Mouse (Mus musculus) embryo, embryonic 10 days (tissue): ENCODE measurements around the gene Ggt1.

ENCODE experiments used
- DNase-seq: peaks from one replicate; pipeline ENCODE4 v3.0.0-alpha.2; 2015; ENCODE audit warnings: low spot score

Ggt1 gene

DNA sequence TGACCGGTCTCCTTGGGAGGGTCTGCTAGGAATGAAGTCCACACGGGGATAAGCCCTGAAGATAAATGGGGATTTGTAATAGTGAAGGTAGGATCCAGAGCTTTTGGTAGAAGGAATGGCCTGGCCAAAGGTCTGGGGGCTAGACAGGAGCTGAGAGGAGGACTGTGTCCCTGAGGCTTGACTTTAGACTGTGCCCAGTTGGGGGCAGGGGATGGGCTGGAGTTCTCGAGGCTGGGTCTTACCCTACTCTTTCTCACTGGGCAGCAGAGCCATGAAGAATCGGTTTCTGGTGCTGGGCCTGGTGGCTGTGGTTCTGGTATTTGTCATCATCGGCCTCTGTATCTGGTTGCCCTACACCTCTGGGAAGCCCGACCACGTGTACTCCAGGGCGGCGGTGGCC, 12.6 kb downstream of the Ggt1 start:
- no peak for DNase-seq

DNA sequence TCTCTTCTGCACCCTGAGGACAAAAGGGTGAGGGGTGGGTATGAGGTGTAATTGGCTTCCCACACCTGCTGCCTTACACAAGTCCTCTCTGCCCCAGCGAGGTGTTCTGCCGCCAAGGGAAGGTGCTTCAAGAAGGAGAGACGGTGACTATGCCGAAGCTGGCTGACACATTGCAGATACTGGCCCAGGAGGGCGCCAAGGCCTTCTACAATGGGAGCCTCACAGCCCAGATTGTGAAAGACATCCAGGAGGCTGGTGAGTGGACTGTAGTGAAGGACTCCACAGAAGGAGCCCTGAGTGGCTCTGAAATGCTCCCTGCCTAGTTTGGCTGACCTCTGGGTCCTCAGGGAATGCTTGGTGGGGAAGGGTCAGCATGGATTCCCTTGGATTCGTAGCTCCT, 17.7 kb downstream of the Ggt1 start:
- no peak for DNase-seq

DNA sequence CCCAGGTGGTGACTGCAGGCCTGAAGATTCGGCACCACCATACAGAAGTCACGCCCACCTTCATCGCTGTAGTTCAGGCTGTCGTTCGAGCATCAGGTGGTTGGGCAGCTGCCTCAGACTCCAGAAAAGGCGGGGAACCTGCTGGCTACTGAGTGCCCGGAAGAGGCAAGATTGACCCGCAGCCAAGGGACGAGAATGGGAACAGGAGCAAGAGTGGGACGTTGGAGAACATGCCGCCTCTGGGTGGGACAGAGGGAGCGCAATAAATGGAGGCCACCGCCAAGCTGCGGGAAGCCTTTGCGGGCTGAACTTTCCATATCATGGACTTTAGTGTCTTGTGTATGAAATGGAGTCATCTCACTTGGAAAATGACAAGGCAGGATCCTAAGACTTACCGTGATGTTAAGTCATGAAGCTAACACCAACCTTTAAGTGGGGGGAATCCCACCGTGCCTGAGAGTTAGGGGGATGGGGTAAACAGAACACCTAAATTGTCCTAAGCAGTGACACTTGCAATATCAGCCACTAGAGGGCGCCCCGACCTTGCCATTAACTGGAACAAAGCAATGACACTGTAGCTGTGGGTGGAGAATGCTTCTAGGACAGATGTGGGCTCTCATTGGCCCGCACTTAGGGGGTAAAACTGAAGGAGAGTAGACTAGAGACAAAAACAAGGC, 24.6 kb downstream of the Ggt1 start:
- DNase-seq = peak; percentile 95

DNA sequence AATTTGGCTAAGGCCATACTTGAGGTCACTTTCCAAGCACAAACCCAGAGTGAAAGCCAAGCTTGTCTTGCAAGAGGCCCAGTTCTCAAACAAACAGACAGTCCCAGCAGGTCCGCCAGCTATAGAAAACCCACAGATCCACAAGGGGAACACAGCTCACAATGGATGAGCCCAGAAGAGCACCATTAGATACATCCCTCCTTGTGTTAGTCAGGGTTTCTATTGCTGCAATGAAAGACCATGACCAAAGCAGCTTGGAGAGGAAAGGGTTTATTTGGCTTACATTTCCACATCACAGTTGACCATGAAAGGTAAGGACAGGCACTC, 25.1 kb downstream of the Ggt1 start:
- no peak for DNase-seq

DNA sequence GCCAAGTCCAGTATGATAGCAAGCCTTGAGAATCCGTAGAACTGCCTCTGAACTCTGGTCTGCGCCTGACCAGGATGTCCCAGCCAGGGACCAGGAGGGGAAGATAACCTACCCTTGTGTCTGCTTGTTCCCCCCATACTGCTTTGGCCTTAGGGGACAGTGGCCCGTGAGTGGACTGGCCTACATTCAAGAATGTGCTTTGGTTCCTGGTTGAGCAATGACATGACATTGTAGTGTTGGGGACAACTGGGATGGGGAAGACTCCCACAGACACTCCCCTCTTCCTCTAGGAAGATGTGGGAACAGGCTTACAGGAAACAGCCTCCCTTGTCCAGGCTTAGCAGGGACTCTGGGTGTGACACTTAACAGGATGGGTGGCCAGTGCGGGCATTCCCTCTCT, 26.4 kb downstream of the Ggt1 start:
- DNase-seq = no peak

DNA sequence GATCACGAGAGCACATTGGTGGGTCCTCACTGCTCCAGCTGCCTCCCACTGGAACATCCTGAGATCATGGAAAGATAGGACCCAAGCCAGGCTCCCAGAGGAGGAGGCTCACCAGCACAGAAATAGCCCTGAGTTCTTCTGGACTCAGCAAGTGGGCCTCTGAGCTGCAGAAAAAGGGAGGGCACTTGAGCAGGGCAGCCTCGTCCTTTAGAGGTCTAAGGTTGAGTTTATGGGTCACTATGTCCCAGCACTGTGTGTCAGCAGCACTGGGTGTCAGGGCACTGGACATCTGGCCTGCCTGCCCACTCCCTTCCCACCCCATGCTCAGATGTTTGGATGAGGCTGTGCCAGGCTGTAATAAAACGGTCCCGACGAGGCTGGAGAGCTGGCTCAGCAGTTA, 26.9 kb downstream of the Ggt1 start:
- DNase-seq = no peak

DNA sequence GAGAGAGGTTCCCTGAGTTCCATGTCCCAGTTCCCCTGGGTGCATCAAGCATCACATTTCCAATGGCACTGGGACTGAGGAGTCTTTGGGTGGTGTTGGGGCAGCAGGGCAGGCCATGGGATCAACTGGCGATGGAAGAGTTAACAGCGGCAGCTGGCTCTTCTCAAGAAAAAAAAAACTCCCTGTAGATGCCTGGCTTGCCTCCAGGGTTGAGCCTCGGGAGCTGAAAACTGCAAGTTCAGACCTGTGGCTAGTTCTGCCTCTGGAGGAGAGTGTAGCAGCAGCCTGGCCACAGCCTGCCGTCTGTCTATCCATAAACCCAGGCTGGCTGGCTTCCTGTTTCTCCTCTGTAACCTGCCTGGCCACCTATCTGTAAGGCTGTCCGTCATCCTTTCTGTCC, 27.7 kb downstream of the Ggt1 start, which contains the start of gene Ggt5:
TSS of gene Ggt5 (plus strand) at position 212 of the 400 bp plus-strand sequence.
- peak; percentile 27 for DNase-seq

DNA sequence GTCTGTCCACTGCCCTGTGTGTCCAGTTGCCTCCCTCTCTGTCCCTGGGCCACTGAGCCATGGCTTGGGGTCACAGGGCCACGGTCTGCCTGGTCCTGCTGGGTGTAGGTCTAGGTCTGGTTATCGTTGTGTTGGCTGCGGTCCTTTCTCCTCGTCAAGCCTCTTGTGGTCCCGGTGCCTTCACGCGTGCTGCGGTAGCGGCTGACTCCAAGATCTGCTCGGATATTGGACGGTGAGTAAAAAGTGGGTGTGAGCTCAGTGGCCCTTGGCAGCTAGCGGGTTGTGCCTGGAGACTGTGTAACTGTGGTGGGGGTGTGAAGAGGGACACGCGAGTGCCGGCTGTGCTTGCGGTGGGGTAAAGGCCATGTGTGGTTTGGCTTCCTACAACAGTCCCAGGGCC, 28.2 kb downstream of the Ggt1 start:
- no peak for DNase-seq

DNA sequence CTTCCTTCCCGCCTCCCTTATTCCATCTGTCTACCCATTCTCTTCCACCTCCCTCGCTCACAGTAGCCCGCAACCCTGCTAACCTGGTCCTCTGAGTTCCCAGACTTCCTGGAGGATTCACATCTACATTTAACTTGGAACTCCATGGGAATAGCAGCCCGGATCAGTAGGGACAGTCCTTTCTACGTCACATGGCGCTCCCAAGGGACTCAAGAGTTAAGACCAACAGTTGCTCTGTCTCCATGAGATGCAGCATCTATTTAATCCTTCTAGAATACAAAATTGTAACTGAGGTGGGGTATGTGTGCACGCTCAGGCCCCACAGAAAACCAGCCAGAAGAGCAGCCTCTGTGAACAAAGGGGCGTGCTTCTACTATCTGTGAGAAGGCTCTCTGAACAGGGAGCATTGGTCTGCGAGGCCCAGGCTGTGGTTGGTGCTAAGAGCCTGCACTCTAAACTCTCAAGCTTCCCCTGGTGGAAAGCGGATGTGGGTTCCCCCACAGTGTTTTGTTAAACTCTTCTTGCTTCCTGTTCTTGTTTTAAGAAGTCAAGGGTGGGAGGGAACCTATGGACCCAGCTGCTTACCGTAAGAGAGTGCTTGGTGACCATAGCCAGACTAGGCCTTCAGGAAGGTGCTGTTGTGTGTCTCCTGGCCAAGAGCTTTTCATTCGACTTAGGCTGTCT, 29.9 kb downstream of the Ggt1 start:
- no peak for DNase-seq

DNA sequence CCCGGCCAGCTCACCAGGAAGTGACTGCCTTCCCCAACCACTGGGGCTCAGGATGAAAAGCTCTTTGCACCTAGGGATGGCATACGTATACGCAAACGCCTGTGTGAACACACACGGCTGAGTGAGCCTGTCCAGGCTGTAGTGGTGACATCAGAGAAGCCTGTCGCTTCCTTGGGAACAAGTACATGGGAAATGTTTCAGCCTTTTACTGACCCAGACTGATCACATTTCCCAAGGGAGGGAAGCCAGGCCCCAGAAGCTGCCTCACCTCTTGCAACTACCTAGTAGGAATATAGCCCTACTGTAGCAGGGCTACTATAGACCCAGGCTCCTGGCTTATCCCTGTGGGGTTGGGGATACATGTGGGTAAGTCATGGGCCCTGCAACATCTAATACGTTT, 31.2 kb downstream of the Ggt1 start:
- no peak for DNase-seq

DNA sequence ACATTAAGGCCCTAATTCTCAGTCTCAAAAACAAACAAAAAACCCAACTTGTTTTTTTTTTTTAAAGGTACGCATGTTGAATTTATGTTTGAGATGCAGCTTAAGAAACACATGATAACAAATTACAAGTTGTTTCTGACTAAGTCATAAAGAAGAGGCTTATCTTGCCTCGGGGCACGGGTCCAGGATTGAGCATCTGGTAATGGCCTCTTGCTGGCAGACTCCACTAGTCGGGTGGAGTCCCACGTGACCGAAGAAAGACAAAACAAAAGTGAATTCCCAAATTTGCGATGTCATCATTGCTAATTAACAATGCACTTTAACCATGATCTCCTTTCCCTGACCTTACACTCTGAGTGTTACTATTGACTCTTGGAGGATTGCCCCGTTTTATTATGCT, 34.6 kb downstream of the Ggt1 start:
- DNase-seq = no peak

DNA sequence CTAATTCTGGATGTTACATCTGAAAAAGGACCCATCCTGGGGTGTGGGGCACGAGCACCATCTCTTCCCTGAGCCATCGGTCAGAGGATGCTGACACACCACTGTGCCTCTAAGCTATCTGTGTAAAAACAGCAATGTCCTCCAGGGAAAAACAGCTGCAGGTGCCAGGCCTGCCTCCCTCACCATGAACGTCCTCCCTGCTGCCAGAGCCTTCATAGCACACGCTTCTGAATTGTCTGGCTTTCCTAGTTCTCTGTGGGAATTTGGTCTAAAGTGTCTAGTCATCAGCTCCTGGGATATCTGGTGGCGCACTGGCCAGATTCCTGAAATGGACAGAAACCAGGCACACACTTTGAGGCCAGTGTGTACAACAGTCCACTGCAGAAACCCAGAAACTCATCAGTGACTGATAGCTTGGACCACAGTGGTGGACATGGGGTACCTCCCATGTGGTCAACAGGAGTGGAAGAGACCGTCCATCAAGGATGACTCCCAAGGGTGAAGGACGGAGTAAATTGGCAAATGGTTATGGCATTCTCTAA, 38.9 kb downstream of the Ggt1 start:
- DNase-seq = no peak

DNA sequence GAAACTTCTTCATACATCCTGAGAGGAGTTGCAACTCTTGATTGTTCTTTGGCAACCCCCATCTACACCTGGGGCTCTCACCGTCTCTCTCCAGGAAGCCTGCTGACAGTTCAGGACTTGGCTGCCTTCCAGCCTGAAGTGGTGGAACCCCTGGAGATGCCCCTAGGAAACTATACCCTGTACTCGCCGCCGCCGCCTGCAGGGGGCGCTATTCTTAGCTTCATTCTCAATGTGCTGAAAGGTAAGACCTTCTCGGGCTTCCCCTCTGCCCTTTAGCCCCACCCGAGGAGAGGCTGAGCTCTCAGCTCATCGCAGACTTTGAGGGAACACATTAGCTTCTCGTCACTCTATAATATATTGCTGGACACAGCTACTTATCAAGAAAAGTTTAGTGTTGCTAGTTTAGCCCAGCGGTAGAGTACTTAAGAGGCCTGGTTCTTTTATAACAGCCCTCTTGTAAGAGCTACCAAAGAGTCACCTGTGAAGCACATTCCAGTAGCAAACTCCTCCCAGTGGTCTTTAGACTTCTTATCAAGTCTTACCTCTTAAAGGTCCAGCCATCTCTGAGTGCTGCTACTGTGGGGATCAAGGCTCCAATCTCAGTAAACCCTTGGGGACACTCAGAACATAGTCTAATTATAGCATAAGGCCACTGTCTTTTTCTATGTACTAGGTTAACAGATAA, 43.9 kb downstream of the Ggt1 start:
- DNase-seq = no peak

DNA sequence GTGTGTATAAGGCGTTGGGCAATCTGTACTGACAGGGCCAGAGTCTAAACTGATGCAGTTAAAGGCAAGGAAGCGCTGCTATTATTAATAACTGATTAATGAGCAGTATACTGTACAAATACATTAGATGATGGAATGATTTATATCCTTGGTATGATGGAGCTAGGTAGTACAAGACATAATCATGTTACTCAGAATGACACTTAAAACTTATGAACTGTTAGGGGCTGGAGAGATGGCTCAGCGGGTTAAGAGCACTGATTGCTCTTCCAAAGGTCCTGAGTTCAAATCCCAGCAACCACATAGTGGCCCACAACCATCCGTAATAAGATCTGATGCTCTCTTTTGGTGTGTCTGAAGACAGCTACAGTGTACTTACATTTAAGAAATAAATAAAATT, 45.8 kb downstream of the Ggt1 start:
- DNase-seq = no peak

DNA sequence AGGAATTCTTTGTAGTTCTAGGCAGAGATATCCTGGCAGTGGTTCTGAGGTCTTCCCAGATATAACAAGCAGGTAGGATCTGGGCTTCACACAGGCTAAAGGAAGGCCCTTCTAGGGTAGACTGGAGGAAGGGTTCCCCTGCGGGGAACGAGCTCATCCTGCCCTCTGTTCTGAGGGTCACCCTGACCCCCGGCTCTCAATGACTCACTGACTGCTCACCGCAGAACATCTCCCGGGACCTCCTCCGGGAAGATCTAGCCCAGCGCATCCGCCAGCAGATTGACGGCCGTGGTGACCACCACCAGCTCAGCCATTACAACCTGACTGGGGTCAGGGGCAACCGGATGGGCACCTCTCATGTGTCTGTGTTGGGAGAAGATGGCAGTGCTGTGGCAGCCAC, 47.6 kb downstream of the Ggt1 start:
- no peak for DNase-seq

DNA sequence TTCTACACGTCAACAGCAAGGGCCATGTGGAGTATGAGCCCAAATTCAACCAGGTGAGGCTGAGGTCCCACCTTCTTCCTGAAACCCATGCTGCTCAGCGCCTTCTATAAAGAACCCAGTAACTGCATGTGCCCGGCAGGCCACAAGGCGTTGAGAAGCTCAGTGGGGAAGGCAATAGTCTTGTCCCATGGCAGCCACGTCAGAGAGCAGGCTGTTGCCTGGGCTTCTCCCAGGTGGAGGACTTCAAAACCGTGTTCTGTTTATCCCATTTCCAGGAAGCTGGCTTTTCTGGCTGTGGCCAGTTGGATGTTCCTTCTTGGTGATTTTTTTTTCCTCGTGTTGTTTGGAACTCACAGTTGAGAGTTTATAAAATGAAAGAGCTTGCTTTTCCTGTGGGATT, 49.1 kb downstream of the Ggt1 start:
- no peak for DNase-seq

DNA sequence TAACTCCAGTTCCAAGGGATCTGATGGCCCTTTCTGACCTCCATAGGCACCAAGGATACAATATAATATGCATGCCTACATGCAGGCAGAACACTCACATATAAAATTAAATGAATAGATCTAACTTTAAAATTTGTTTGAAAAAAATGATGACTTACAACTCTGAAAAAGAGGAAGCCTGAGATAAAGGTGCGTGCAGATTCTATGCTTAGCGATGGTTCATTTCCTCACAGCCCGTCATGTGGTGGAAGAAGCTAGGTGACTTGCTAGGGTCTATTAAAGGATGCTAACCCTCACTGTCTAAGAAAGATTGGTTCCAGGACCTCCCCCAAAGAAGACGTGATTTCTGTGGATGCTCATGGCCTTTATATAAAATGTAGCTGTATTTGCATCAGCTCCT, 54.6 kb downstream of the Ggt1 start:
- DNase-seq = no peak

DNA sequence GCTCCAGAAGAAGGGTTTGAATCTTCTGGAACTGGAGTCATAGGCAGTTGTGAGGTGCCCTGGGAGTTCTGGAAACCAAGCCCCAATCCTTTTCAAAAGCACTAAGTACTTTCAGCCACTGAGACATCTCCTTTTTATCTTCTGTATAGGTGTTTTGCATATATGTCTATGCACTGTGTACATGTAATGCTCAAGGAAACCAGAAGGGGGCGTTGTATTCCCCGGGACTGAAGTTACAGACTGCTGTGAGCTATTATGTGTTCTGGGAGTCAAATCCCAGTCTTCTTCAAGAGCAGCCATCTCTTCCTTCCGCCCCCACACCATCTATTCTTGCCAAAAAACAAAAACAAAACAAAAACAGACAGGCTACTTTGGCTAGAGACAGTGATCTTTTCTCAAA, 59.4 kb downstream of the Ggt1 start:
- no peak for DNase-seq

DNA sequence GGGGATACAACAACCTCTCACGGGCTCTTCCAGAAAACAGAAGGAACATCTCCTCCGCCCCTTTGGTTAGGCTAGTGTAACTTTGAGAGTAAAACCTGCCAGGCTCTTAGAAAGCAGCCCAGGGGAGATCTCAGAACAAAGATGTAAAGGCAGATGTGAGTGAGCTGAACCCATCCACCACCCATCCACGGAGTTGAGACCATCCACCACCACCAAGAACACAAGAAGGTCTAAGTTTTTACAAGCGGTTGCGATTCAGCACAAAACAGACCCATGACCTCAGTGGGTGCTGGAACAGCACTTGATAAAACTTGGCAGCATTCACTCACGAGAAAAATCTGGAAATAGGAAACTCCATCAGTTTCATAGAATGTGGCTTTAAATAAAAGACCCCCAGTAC, 64.5 kb downstream of the Ggt1 start:
- DNase-seq = no peak

DNA sequence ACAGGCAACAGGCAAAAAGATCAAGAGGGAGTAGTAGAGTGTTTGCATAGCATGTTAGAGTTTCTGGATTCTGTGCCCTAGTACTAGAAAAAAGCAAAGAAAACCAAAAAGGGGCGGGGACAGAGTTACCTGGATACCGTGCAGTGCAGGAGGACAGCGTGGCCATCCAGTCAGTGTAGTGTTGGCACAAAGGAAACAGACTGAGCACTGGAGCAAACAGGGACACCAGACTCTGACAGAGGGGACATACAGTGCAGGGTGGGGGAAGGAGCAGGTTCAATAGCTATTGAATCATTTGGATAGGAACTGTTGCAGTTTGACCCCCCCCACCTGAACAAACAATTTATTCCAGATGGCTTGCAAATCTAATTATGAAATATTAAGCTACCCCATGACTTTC, 65.6 kb downstream of the Ggt1 start:
- DNase-seq = no peak

DNA sequence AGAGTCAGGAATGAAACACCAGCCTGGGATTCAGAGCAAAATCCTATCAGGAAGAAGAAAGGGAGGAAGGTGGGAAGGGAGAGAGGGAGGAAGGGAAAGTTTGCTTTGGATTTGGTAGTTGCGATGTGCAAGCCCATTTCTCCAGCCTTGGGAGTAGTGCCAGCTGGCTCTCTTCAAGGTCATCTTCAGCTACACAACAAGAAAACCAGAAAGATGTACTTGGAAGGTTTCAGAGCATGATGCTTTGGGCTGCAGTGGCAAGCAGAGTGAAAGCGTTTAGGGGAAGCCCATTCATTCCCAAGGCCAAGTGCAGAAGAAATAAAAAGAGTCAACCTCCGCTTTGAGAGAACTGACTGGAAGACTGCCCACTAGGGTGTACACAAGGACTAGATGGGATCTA, 66.1 kb downstream of the Ggt1 start:
- DNase-seq = no peak

DNA sequence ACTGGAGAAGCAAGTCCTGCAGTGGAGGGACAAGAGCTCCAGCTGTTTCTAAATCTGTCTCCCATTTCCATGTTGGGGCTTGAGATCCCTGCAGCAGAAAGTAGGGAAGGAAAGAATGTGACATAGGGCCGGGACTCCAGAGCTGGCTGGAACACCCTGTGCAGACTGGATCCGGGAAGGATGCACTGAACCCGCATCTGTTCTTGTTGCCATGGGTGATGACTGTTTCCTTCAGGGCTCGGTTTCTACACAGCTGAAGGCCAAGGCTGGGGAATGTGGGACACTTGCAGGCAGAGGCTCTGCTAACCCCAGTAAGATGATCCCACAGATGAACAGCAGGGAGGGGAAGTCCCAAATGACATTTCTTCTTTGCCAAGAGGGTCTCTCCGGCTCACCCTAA, 71.2 kb downstream of the Ggt1 start:
- DNase-seq = peak; percentile 22

DNA sequence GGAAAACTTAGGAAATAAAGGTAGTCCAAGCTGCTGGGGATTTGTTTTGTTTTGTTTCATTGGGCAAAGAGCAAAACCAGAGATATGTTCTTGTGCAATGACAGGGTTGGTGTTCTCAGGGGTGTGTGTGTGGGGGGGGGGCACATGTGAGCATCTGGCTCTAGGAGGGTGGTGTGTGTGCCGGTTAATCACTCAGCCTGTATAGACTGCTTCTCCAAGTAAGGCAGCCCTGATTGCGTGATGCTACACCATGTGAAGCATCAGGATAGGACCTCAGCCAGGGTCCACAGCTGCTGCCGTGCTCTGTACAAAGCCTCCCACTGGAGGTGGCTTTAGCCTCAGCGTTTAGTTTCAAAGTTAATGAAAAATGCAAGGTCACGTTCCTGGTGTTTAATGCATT, 71.6 kb downstream of the Ggt1 start:
- no peak for DNase-seq
